Mouse (Mus musculus): Measurements from ENCODE around the gene Slc17a1. TPM values are rescaled to one million over a fixed set of nuclear protein-coding genes. Genes with fewer than 3 reads are reported as not detected.

Slc17a1 gene
- polyA plus RNA-seq (2015; fragmentation: Nextera tagmentation; extraction: Ambion mirVana): not detected in 2 replicates

- H3K27me3 ChIP-seq (replicated peaks; ENCODE audit: control insufficient read depth, insufficient read depth, low read length): no peaks in the 10 kb centered on the region
- no peaks in the 10 kb centered on the region for H3K36me3 ChIP-seq (ENCODE audit: control insufficient read depth, insufficient read depth)
- 74% methylated on average over 7 of the region's 7 CpGs for WGBS
- H3K9ac ChIP-seq (replicated peaks; ENCODE audit: low read depth, low read length): no peak within 1 kb of the TSS
- H3K4me1 ChIP-seq (replicated peaks; ENCODE audit: control insufficient read depth, insufficient read depth, low read length): no peaks in the 10 kb centered on the region
- ATAC-seq: no peak
- no peak within 1 kb of the TSS for H3K4me2 ChIP-seq (ENCODE audit: low read length)
- no peak within 1 kb of the TSS for H3K27ac ChIP-seq (ENCODE audit: low read length)
- no peak within 1 kb of the TSS for H3K4me3 ChIP-seq (replicated peaks; ENCODE audit: low read length)
- no peaks in the 10 kb centered on the region for H3K9me3 ChIP-seq (ENCODE audit: control insufficient read depth, low read length)
Measured at GRCm38 (mm10) chr13:23867405-23867804, at the start of gene Slc17a1. Slc17a1 (plus strand) TSS chr13:23867750.

GRCm38 (mm10) chr13:23820179-23820940, 47.2 kb upstream of the Slc17a1 start:
- no peak overlapping the region for H3K27ac ChIP-seq (ENCODE audit: low read length)
- 72% methylated on average over 4 of the region's 4 CpGs for WGBS
- no peak for ATAC-seq

GRCm38 (mm10) chr13:23822213-23822612, 45.3 kb upstream of the Slc17a1 start:
- no peaks in the 10 kb centered on the region for H3K27me3 ChIP-seq (replicated peaks; ENCODE audit: control insufficient read depth, insufficient read depth, low read length)
- no peaks in the 10 kb centered on the region for H3K4me1 ChIP-seq (replicated peaks; ENCODE audit: control insufficient read depth, insufficient read depth, low read length)
- no peak overlapping the region for H3K9ac ChIP-seq (replicated peaks; ENCODE audit: low read depth, low read length)
- no peaks in the 10 kb centered on the region for H3K9me3 ChIP-seq (ENCODE audit: control insufficient read depth, low read length)
- H3K4me2 ChIP-seq (ENCODE audit: low read length): no peak overlapping the region
- no peaks in the 10 kb centered on the region for H3K36me3 ChIP-seq (ENCODE audit: control insufficient read depth, insufficient read depth)
- no peak overlapping the region for H3K27ac ChIP-seq (ENCODE audit: low read length)
- no peak for ATAC-seq
- 87% methylated on average over 3 of the region's 3 CpGs for WGBS
- H3K4me3 ChIP-seq (replicated peaks; ENCODE audit: low read length): no peak overlapping the region

More at GRCm38 (mm10) chr13:23820179-23820940, 47.2 kb upstream of the Slc17a1 start:
- Histone ChIP-seq H3K4me2 (ENCODE audit: low read length) (no peak overlapping the region), H3K4me3 (replicated peaks; ENCODE audit: low read length) (no peak overlapping the region), H3K9ac (replicated peaks; ENCODE audit: low read depth, low read length) (no peak overlapping the region), H3K9me3 (ENCODE audit: control insufficient read depth, low read length) (no peaks in the 10 kb centered on the region), H3K4me1 (replicated peaks; ENCODE audit: control insufficient read depth, insufficient read depth, low read length) (no peaks in the 10 kb centered on the region), H3K36me3 (ENCODE audit: control insufficient read depth, insufficient read depth) (no peaks in the 10 kb centered on the region), H3K27me3 (replicated peaks; ENCODE audit: control insufficient read depth, insufficient read depth, low read length) (no peaks in the 10 kb centered on the region)

DNA sequence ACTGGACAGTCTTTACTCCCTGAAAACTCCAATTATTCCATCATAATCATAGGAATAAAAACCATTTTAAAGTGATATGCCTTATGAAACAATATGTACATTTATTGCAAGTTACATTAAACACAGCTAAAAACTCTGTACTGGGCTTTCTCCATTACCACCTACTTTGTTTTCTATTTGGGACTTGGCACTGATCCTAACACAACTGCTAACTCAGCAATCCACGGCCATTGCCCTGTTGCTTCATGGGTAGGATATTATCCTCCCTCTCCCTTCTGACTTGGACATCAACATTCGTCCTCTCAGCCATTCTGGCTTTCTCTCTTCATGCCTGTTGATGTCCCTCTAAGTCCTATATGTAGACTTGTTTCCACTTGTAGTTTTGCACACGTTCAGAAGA, 40.9 kb upstream of the Slc17a1 start:
- H3K27ac ChIP-seq (ENCODE audit: low read length): no peak overlapping the region
- no peaks in the 10 kb centered on the region for H3K4me1 ChIP-seq (replicated peaks; ENCODE audit: control insufficient read depth, insufficient read depth, low read length)
- ATAC-seq: no peak
- H3K9ac ChIP-seq (replicated peaks; ENCODE audit: low read depth, low read length): no peak overlapping the region
- H3K9me3 ChIP-seq (ENCODE audit: control insufficient read depth, low read length): no peaks in the 10 kb centered on the region
- H3K36me3 ChIP-seq (ENCODE audit: control insufficient read depth, insufficient read depth): no peaks in the 10 kb centered on the region
- WGBS: 72% methylated on average over 3 of the region's 3 CpGs
- no peak overlapping the region for H3K4me2 ChIP-seq (ENCODE audit: low read length)
- no peak overlapping the region for H3K4me3 ChIP-seq (replicated peaks; ENCODE audit: low read length)
- no peaks in the 10 kb centered on the region for H3K27me3 ChIP-seq (replicated peaks; ENCODE audit: control insufficient read depth, insufficient read depth, low read length)

- ATAC-seq: no peak
- no peaks in the 10 kb centered on the region for H3K27me3 ChIP-seq (replicated peaks; ENCODE audit: control insufficient read depth, insufficient read depth, low read length)
- no peak overlapping the region for H3K4me2 ChIP-seq (ENCODE audit: low read length)
- no peaks in the 10 kb centered on the region for H3K36me3 ChIP-seq (ENCODE audit: control insufficient read depth, insufficient read depth)
- no peak overlapping the region for H3K4me3 ChIP-seq (replicated peaks; ENCODE audit: low read length)
- no peaks in the 10 kb centered on the region for H3K9me3 ChIP-seq (ENCODE audit: control insufficient read depth, low read length)
- H3K9ac ChIP-seq (replicated peaks; ENCODE audit: low read depth, low read length): no peak overlapping the region
- no peaks in the 10 kb centered on the region for H3K4me1 ChIP-seq (replicated peaks; ENCODE audit: control insufficient read depth, insufficient read depth, low read length)
- no peak overlapping the region for H3K27ac ChIP-seq (ENCODE audit: low read length)
- WGBS: 18% methylated on average over 6 of the region's 6 CpGs
Measured at GRCm38 (mm10) chr13:23833053-23833452, 34.5 kb upstream of the Slc17a1 start.

DNA sequence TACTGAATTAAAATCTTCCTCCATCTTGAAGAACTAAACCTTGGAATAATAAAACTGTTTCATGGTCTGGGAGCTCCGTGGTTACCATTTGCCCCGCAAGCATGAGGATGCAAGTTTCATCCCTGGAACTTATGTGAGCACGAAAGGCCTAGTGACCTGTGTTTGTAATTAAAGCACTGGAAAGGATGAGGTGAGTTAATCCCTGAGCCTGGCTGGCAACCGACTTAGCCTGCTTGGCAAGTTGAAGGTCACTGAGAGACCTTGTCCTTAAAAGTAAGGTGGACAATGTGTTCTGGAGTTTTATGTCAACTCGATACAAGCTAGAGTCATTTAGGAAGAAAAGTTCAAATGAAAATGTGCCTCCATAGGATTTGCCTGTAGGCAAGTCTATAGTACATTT, 32.7 kb upstream of the Slc17a1 start:
- H3K4me3 ChIP-seq (replicated peaks; ENCODE audit: low read length): no peak overlapping the region
- no peak overlapping the region for H3K27ac ChIP-seq (ENCODE audit: low read length)
- H3K27me3 ChIP-seq (replicated peaks; ENCODE audit: control insufficient read depth, insufficient read depth, low read length): no peaks in the 10 kb centered on the region
- H3K9ac ChIP-seq (replicated peaks; ENCODE audit: low read depth, low read length): no peak overlapping the region
- no peaks in the 10 kb centered on the region for H3K4me1 ChIP-seq (replicated peaks; ENCODE audit: control insufficient read depth, insufficient read depth, low read length)
- no peak overlapping the region for H3K4me2 ChIP-seq (ENCODE audit: low read length)
- no peaks in the 10 kb centered on the region for H3K36me3 ChIP-seq (ENCODE audit: control insufficient read depth, insufficient read depth)
- no peaks in the 10 kb centered on the region for H3K9me3 ChIP-seq (ENCODE audit: control insufficient read depth, low read length)
- WGBS: 86% methylated on average over 5 of the region's 5 CpGs
- no peak for ATAC-seq

DNA sequence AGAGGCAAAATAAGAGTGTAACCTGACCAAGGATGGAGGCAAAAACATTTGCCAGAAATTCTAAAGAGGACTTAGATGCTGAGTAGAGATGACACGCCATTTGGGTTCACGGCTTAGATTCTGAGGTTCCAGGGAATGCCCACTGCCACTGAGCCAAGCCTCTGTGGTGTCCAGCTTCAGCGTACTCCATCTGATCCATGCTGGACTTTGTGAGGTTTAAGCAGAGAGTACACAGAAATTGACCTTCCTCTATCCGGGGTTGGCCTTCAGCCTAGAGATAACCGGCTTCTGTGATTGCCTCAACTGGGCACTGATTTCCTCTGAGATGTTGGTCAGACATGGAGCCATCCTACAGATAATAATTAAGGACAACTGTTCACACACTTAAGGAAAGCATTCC, 30.9 kb upstream of the Slc17a1 start:
- Histone ChIP-seq H3K9me3 (ENCODE audit: control insufficient read depth, low read length) (no peaks in the 10 kb centered on the region), H3K36me3 (ENCODE audit: control insufficient read depth, insufficient read depth) (no peaks in the 10 kb centered on the region), H3K4me2 (ENCODE audit: low read length) (no peak overlapping the region), H3K4me1 (replicated peaks; ENCODE audit: control insufficient read depth, insufficient read depth, low read length) (no peaks in the 10 kb centered on the region), H3K27ac (ENCODE audit: low read length) (no peak overlapping the region), H3K4me3 (replicated peaks; ENCODE audit: low read length) (no peak overlapping the region), H3K27me3 (replicated peaks; ENCODE audit: control insufficient read depth, insufficient read depth, low read length) (no peaks in the 10 kb centered on the region), H3K9ac (replicated peaks; ENCODE audit: low read depth, low read length) (no peak overlapping the region)
- ATAC-seq: no peak
- WGBS: 94% methylated on average over 5 of the region's 5 CpGs

GRCm38 (mm10) chr13:23839308-23839707, 28.2 kb upstream of the Slc17a1 start, which contains the start of gene Slc17a3:
Slc17a3 (plus strand) TSS chr13:23839434.
- no peak within 1 kb of the TSS for H3K4me2 ChIP-seq (ENCODE audit: low read length)
- 88% methylated on average over 2 of the region's 2 CpGs for WGBS
- ATAC-seq: no peak
- no peak within 1 kb of the TSS for H3K4me3 ChIP-seq (replicated peaks; ENCODE audit: low read length)
- H3K27ac ChIP-seq (ENCODE audit: low read length): no peak within 1 kb of the TSS
- H3K36me3 ChIP-seq (ENCODE audit: control insufficient read depth, insufficient read depth): no peaks in the 10 kb centered on the region
- H3K27me3 ChIP-seq (replicated peaks; ENCODE audit: control insufficient read depth, insufficient read depth, low read length): no peaks in the 10 kb centered on the region
- H3K4me1 ChIP-seq (replicated peaks; ENCODE audit: control insufficient read depth, insufficient read depth, low read length): no peaks in the 10 kb centered on the region
- no peak within 1 kb of the TSS for H3K9ac ChIP-seq (replicated peaks; ENCODE audit: low read depth, low read length)
- H3K9me3 ChIP-seq (ENCODE audit: control insufficient read depth, low read length): no peaks in the 10 kb centered on the region

GRCm38 (mm10) chr13:23845851-23846250, 21.7 kb upstream of the Slc17a1 start:
- H3K9me3 ChIP-seq (ENCODE audit: control insufficient read depth, low read length): no peaks in the 10 kb centered on the region
- no peak overlapping the region for H3K9ac ChIP-seq (replicated peaks; ENCODE audit: low read depth, low read length)
- H3K4me3 ChIP-seq (replicated peaks; ENCODE audit: low read length): no peak overlapping the region
- H3K4me2 ChIP-seq (ENCODE audit: low read length): no peak overlapping the region
- WGBS: 41% methylated on average over 4 of the region's 4 CpGs
- no peaks in the 10 kb centered on the region for H3K4me1 ChIP-seq (replicated peaks; ENCODE audit: control insufficient read depth, insufficient read depth, low read length)
- H3K36me3 ChIP-seq (ENCODE audit: control insufficient read depth, insufficient read depth): no peaks in the 10 kb centered on the region
- no peak overlapping the region for H3K27ac ChIP-seq (ENCODE audit: low read length)
- ATAC-seq: no peak
- H3K27me3 ChIP-seq (replicated peaks; ENCODE audit: control insufficient read depth, insufficient read depth, low read length): no peaks in the 10 kb centered on the region

Data from forebrain, embryonic 16.5 days (tissue).